8 mouse cellular contexts compared by ENCODE assay signal in the genomic region with DNA sequence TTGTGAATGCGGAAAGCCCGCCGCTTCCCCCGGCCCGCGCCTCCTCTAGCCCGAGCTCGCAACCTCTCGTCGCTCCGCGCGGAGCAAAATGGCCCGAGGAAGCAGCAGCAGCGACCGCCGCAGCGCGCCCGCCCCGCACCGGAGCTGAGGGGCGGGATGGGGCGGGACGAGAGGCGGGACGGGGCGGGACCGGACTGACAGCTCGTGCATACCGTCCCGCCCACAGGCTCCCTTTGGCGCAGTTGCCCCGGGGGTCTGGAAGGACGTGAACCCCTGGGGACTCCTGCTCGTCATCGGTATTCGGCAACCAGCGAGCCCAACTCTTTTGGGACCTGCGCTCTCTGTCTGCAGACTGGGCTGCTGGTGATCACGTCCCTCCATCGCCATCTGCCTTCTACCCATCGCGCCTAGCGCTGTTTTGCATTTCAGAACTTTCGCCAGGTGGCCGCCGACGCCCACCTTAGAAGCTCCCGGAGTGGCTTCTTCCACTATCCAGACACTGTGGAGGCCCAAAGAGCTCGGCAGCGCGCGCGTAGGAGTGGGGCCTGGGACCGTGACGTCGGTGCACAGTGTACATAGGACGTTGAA. TPM values are rescaled to one million over a fixed set of nuclear protein-coding genes. Genes with fewer than 3 reads are reported as not detected.
A peak's percentile ranks its signal among the peaks of the same experiment; 100 is the strongest.
DNase-seq lines count a peak whose midpoint lies in the region; ATAC-seq and TF ChIP-seq lines count a peak whose summit lies in the region.

A gene (minus strand): TSS at position 142 of the 588 bp plus-strand sequence.

- H3K4me3 ChIP-seq in erythroblast, embryonic 14.5 days (replicated peaks): peak within 1 kb of the TSS; percentile 72
- peak within 1 kb of the TSS; percentile 89 for H3K4me3 ChIP-seq in heart, embryonic 11.5 days (ENCODE audit: low read depth, low read length)
- peak within 1 kb of the TSS; percentile 73 for H3K4me3 ChIP-seq in kidney, embryonic 16.5 days (ENCODE audit: low read length)
- H3K4me3 ChIP-seq in liver, embryonic 11.5 days (ENCODE audit: low read depth, low read length): peak within 1 kb of the TSS; percentile 75
- peak within 1 kb of the TSS; percentile 42 for H3K4me3 ChIP-seq in myocyte

- H3K9me3 ChIP-seq in erythroblast, embryonic 14.5 days (ENCODE audit: control insufficient read depth, low read length): no peaks in the 10 kb centered on the region
- H3K9me3 ChIP-seq in heart, embryonic 11.5 days (replicated peaks; ENCODE audit: control insufficient read depth, low read length): no peaks in the 10 kb centered on the region
- H3K9me3 ChIP-seq in kidney, embryonic 16.5 days (ENCODE audit: low read length): no peaks in the 10 kb centered on the region
- H3K9me3 ChIP-seq in liver, embryonic 11.5 days (ENCODE audit: control insufficient read depth, low read length): no peaks in the 10 kb centered on the region

- no peaks in the 10 kb centered on the region for H3K36me3 ChIP-seq in erythroblast, embryonic 14.5 days (ENCODE audit: control insufficient read depth)
- H3K36me3 ChIP-seq in heart, embryonic 11.5 days (ENCODE audit: control insufficient read depth, insufficient read depth, low read length): no peaks in the 10 kb centered on the region; the same call in 1 of the 2 replicates
- peaks cover 9% of the 10 kb centered on the region; the same call in 1 of the 2 replicates for H3K36me3 ChIP-seq in kidney, embryonic 16.5 days (ENCODE audit: insufficient read depth, low read length)
- no peaks in the 10 kb centered on the region for H3K36me3 ChIP-seq in liver, embryonic 11.5 days (ENCODE audit: control insufficient read depth, insufficient read depth, low read length)
- no peaks in the 10 kb centered on the region for H3K36me3 ChIP-seq in myocyte (ENCODE audit: control insufficient read depth, insufficient read depth)
- no peaks in the 10 kb centered on the region for H3K36me3 ChIP-seq in splenic B cell, adult 2 months (ENCODE audit: control insufficient read depth, insufficient read depth, low read length, poor library complexity, severe bottlenecking)

- H3K9ac ChIP-seq in heart, embryonic 11.5 days (ENCODE audit: low read depth, low read length): peak within 1 kb of the TSS; percentile 94
- H3K9ac ChIP-seq in kidney, embryonic 16.5 days (replicated peaks; ENCODE audit: low read length): peak within 1 kb of the TSS; percentile 91
- H3K9ac ChIP-seq in liver, embryonic 11.5 days (ENCODE audit: low read depth, low read length): peak within 1 kb of the TSS; percentile 77

- TF ChIP-seq POLR2A in brain, embryonic 14.5 days (IDR thresholded peaks at IDR 0.05; ENCODE audit: borderline replicate concordance, extremely low read depth, insufficient read depth, insufficient read length, poor library complexity, severe bottlenecking): peak; percentile 93
- peak; percentile 86 for TF ChIP-seq POLR2A in myocyte (IDR thresholded peaks at IDR 0.05; ENCODE audit: insufficient read length, low read depth)

- DNase-seq in CD4-positive helper T cell, adult 2 months (ENCODE audit: low read depth, low spot score): peak; percentile 93
- DNase-seq in brain, embryonic 14.5 days (ENCODE audit: low read depth): peak; percentile 93
- DNase-seq in liver, embryonic 11.5 days (ENCODE audit: low spot score): peak; percentile 91
- DNase-seq in splenic B cell, adult 2 months (ENCODE audit: low read depth, low spot score): peak; percentile 93

- H3ac ChIP-seq in myocyte (ENCODE audit: control insufficient read depth, insufficient read length): peak within 1 kb of the TSS; percentile 75

- WGBS in heart, embryonic 11.5 days (ENCODE audit: insufficient replicate concordance): under 1% methylated on average over 59 of the region's 59 CpGs
- under 1% methylated on average over 58 of the region's 59 CpGs for WGBS in kidney, embryonic 16.5 days
- under 1% methylated on average over 59 of the region's 59 CpGs for WGBS in liver, embryonic 11.5 days

- H3K4me2 ChIP-seq in heart, embryonic 11.5 days: peak within 1 kb of the TSS; percentile 95
- peak within 1 kb of the TSS; percentile 90 for H3K4me2 ChIP-seq in kidney, embryonic 16.5 days (replicated peaks; ENCODE audit: low read depth, low read length)
- H3K4me2 ChIP-seq in liver, embryonic 11.5 days: peak within 1 kb of the TSS; percentile 99
- H3K4me2 ChIP-seq in myocyte (ENCODE audit: low read depth): peak within 1 kb of the TSS; percentile 97

- peaks cover 39% of the 10 kb centered on the region for H3K27me3 ChIP-seq in erythroblast, embryonic 14.5 days (ENCODE audit: control insufficient read depth)
- no peaks in the 10 kb centered on the region for H3K27me3 ChIP-seq in heart, embryonic 11.5 days (ENCODE audit: control insufficient read depth, insufficient read depth, low read length)
- no peaks in the 10 kb centered on the region for H3K27me3 ChIP-seq in kidney, embryonic 16.5 days (ENCODE audit: insufficient read depth, low read length)
- no peaks in the 10 kb centered on the region for H3K27me3 ChIP-seq in liver, embryonic 11.5 days (replicated peaks; ENCODE audit: control insufficient read depth, insufficient read depth, low read length)
- H3K27me3 ChIP-seq in myocyte (ENCODE audit: control insufficient read depth, insufficient read depth, insufficient read length): no peaks in the 10 kb centered on the region
- no peaks in the 10 kb centered on the region for H3K27me3 ChIP-seq in splenic B cell, adult 2 months (ENCODE audit: control insufficient read depth, insufficient read depth, low read length, poor library complexity, severe bottlenecking)

- peaks cover 28% of the 10 kb centered on the region for H3K4me1 ChIP-seq in erythroblast, embryonic 14.5 days (ENCODE audit: control insufficient read depth)
- H3K4me1 ChIP-seq in heart, embryonic 11.5 days (ENCODE audit: control insufficient read depth, insufficient read depth, low read length): peaks cover 28% of the 10 kb centered on the region
- peaks cover 28% of the 10 kb centered on the region for H3K4me1 ChIP-seq in kidney, embryonic 16.5 days (ENCODE audit: insufficient read depth, low read length)
- peaks cover 37% of the 10 kb centered on the region for H3K4me1 ChIP-seq in liver, embryonic 11.5 days (replicated peaks; ENCODE audit: control insufficient read depth, insufficient read depth, low read length)

- H3K27ac ChIP-seq in heart, embryonic 11.5 days (ENCODE audit: low read depth, low read length): peak within 1 kb of the TSS; percentile 88
- peak within 1 kb of the TSS; percentile 65 for H3K27ac ChIP-seq in kidney, embryonic 16.5 days (ENCODE audit: low read length)
- peak within 1 kb of the TSS; percentile 52; the same call in 1 of the 2 replicates for H3K27ac ChIP-seq in liver, embryonic 11.5 days (ENCODE audit: low read depth, low read length)

- TF ChIP-seq CTCF in brain, embryonic 14.5 days (IDR thresholded peaks at IDR 0.05; ENCODE audit: borderline replicate concordance, extremely low read depth, insufficient read depth, insufficient read length): no peak

- peaks cover 22% of the 10 kb centered on the region for H3K79me2 ChIP-seq in myocyte (ENCODE audit: control insufficient read depth, insufficient read depth)

- peak; percentile 81 for ATAC-seq in heart, embryonic 11.5 days (replicated peaks; ENCODE audit: insufficient number of reproducible peaks, low FRiP score, low TSS enrichment)
- peak; percentile 95 for ATAC-seq in kidney, embryonic 16.5 days (ENCODE audit: low FRiP score, low TSS enrichment)
- peak; percentile 89 for ATAC-seq in liver, embryonic 11.5 days (replicated peaks; ENCODE audit: low FRiP score)

TF ChIP-seq in myocyte, 11 proteins besides CTCF, POLR2A, EP300 and RAD21:
- TF ChIP-seq SRF (IDR thresholded peaks at IDR 0.05; ENCODE audit: control insufficient read depth, insufficient read length, low read depth) (no peak), POLR2AphosphoS2 (IDR thresholded peaks at IDR 0.05; ENCODE audit: insufficient read length, low read depth) (peak; percentile 68), TCF12 (IDR thresholded peaks at IDR 0.05; ENCODE audit: insufficient read depth, poor library complexity, severe bottlenecking) (no peak), MYOG (IDR thresholded peaks at IDR 0.05; ENCODE audit: control insufficient read depth in 1 of 3, insufficient read depth in 1 of 3, insufficient read length in 2 of 3, low read depth in 2 of 3) (peak in 1 of 3 experiments; percentile 2), REST (IDR thresholded peaks at IDR 0.05; ENCODE audit: insufficient read depth, insufficient read length) (no peak), USF1 (IDR thresholded peaks at IDR 0.05; ENCODE audit: low read depth) (no peak)

RNA-seq across cellular contexts. Expression of the gene that starts here (rescaled TPM):
- 34.1 and 46.3 TPM in 2 replicates for polyA plus RNA-seq in brain, embryonic 14.5 days (2012; rRNA removed)
- 0.10 and 0.15 TPM in 2 replicates for polyA plus RNA-seq in erythroblast, embryonic 14.5 days (2012)
- polyA plus RNA-seq in heart, embryonic 11.5 days (2014; fragmentation: Nextera tagmentation; extraction: Ambion mirVana): 19.5 and 20.4 TPM in 2 replicates
- polyA plus RNA-seq in kidney, embryonic 16.5 days (2015; fragmentation: Nextera tagmentation; extraction: Ambion mirVana): 19.4 and 24.3 TPM in 2 replicates
- 19.3 and 20.6 TPM in 2 replicates for polyA plus RNA-seq in liver, embryonic 11.5 days (2014; fragmentation: Nextera tagmentation; extraction: Ambion mirVana)
- 10.6 TPM for polyA plus RNA-seq in myocyte (2012; fragmentation: generic; extraction: Trizol)

Comparison
In these comparisons a context has a peak if more than half of its experiments do, and no peak if none do; other contexts are left out.
1. Peak in every context shown above with its lines: DNase-seq, ATAC-seq, H3K4me3 ChIP-seq and H3K27ac ChIP-seq.
2. RNA of the gene that starts here (polyA plus RNA-seq): 34.1 to 46.3 TPM in brain, embryonic 14.5 days, 19.3 to 20.6 TPM in liver, embryonic 11.5 days, 19.5 to 20.4 TPM in heart, embryonic 11.5 days, 19.4 to 24.3 TPM in kidney, embryonic 16.5 days and 10.6 TPM in myocyte (single experiment); 0.10 to 0.15 TPM in erythroblast, embryonic 14.5 days; every median in the first group is over 10 times any median in the second.